Mouse (Mus musculus): Measurements from ENCODE around the gene Ceacam19. TPM values are rescaled to one million over a fixed set of nuclear protein-coding genes. Genes with fewer than 3 reads are reported as not detected.
"Not testable (repeated sequence)": the region's sequence is repeated elsewhere in the genome, so short reads cannot be mapped to it uniquely, and the experiment has no call there.

The Ceacam19 gene
- total RNA-seq (2021): not detected
- long read RNA-seq, experiment 1: 0 reads
- long read RNA-seq, experiment 2: 0 reads

DNA sequence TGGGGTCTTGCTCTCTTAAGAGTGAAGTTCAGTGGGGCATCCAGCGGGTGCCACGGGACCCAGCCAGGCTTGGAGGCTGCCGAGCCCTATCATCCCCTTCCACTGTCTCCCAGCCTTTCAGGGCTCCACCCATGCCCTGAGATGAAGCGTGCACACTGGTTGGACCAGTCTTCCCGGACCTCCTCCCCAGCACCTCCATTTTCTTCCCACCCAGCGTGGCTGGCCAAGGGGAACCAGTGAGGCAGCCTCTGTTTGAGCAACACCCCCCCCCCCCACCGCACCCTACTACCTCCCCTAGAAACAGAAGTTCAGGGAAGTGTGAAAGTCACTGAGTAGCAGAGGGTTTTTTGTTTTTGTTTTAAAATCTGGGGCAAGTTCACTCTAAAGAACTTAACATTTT is at the start of gene Ceacam19:
TSS of gene Ceacam19 (minus strand) at position 117 of the 400 bp plus-strand sequence.
- H3K27ac ChIP-seq: no peak within 1 kb of the TSS
- no peak within 1 kb of the TSS for H3K4me3 ChIP-seq
- no peak for TF ChIP-seq CTCF (IDR thresholded peaks at IDR 0.05)
- DNase-seq: no peak
- intact Hi-C loops (cut with DNase I): no loop called here

- no peak for TF ChIP-seq CTCF (IDR thresholded peaks at IDR 0.05)
- intact Hi-C loops (cut with DNase I): no loop called here
- no peak for DNase-seq
- Histone ChIP-seq H3K27ac (no peak overlapping the region), H3K4me3 (no peak overlapping the region)
These were observed 49.6 kb upstream of the Ceacam19 start for GRCm38 (mm10) chr7:19937229-19937821.

DNA sequence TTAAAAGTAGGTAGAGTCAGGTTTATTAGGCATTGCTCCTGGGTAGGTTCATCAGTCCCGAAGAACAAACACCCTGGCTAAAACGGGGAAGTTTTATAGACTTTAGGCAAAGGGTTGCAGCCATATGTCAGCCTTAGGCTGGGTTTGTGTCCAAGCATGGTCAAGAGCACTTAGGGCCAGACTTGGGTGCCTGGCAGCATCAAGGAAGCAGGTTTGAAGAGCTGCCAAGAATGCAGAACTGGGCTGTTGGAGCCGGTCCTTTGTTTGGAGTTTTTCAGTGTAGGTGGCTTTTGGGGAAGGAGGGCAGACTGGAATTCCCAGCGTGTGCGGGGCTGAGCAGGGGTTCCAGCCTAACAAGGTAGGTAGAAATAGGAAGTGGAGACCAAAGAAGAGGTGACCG is 48.2 kb upstream of the Ceacam19 start:
- no peak for DNase-seq

DNA sequence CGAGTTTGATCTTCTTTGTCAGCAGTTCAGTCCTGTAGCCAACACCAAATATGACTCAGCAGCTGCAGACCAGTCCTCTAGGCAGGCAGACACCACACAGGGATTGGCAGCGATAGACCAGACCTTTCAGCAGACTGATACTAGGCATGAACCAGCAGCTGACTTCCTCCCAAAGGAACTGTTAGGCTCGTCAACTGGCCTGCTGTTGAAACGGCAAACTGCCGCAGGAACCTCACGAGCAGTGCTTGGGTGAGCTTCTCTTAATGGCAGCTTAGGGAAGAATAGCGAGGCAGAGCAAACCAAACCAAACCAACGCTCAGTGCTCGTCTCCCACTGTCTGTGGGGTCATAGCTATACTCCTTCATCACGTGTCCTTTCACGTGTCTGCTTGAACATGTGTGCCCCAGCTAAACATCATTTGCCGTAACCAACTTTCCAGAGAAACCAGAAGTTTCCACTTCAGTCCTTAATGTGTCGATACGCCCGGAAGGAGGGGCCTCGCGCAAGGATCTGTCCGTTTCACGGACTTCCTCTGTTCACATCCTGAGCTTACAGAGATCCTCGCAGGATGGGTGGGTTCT is 47.5 kb upstream of the Ceacam19 start:
- Histone ChIP-seq H3K4me3 (peak overlapping the region; percentile 43), H3K27ac (peak overlapping the region; percentile 77)
- no peak for TF ChIP-seq CTCF (IDR thresholded peaks at IDR 0.05)
- intact Hi-C loops (cut with DNase I): no loop called here
- no peak for DNase-seq

More for the DNA sequence above, 48.2 kb upstream of the Ceacam19 start:
- Histone ChIP-seq H3K4me3 (peak overlapping the region; percentile 43), H3K27ac (peak overlapping the region; percentile 77)
- TF ChIP-seq CTCF (IDR thresholded peaks at IDR 0.05): no peak
- intact Hi-C loops (cut with DNase I): no loop called here

DNA sequence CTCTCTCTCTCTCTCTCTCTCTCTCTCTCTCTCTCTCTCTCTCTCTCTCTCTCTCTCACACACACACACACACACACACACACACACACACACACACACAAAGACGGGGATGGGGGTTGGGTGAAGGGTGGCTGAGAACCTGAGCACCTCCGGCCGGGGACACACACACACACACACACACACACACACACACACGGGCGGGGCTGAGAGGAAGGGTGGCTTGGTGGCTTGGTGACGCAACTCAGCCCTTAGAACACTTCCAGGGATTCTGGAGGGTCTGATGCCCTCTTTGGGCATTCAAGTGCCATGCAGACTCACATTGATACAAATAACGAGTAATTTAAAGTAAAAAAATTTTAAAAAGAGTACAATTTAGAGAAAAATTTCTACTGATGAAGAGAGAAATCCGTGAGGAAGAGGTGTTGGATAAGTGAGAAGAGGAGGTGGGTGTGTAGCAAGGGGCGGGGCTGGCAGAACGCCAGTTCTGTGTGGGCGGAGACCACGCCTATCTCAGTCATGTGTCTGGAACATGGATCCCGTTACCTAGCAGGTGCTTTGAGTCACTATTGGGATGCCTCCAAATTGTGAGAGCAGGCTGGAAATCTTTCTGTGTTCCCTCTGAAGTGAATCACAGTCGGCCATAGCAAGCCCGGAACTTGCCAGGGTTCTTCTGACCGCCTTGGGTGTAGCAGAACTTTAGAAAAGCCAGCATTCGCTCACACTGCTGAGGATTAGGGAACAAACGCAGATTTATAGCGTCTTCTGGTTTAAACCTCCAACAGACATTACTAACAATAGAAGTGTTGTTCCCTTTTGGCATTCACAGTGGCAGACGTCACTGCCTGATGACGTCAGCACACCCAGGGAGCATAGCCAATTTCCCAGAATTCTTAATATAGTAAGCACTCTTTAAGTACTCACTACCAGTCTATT is 45.4 kb upstream of the Ceacam19 start:
- intact Hi-C loops (cut with DNase I): no loop called here

GRCm38 (mm10) chr7:19932133-19932876 is 44.5 kb upstream of the Ceacam19 start:
- no peak for DNase-seq
- Histone ChIP-seq H3K4me3 (no peak overlapping the region), H3K27ac (peak overlapping the region; percentile 28; the same call in 1 of the 2 replicates)
- no peak for TF ChIP-seq CTCF (IDR thresholded peaks at IDR 0.05)
- intact Hi-C loops (cut with DNase I): no loop called here

More for the DNA sequence above, 45.4 kb upstream of the Ceacam19 start:
- Histone ChIP-seq H3K27ac (peak overlapping the region; percentile 69), H3K4me3 (peak overlapping the region; percentile 60)
- DNase-seq: peak; percentile 81
- no peak for TF ChIP-seq CTCF (IDR thresholded peaks at IDR 0.05)

DNA sequence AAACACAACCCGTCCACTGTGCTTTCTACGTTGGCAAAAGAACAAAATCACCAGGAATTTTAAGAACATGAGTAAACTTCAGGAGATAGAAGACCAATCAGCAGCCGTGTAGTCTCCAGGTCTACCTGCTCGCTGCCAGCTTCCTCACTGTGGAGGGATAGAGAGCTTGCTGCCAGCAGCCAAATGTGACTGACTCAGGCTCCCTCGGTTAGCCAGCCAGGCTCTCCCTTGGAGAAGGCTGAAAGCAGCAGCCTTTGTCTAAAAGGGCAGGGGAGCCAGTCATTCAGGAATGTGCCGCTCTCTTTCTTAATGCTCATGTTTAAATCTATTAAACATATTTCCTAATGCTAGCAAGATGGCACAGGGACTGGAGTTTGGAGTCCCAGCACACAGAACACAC is 42.7 kb upstream of the Ceacam19 start:
- H3K4me3 ChIP-seq; intact Hi-C loops (cut with DNase I); DNase-seq; H3K27ac ChIP-seq: not testable (repeated sequence)

GRCm38 (mm10) chr7:19928486-19928885 is 40.7 kb upstream of the Ceacam19 start:
- intact Hi-C loops (cut with DNase I): no loop called here
- no peak for TF ChIP-seq CTCF (IDR thresholded peaks at IDR 0.05)
- H3K27ac ChIP-seq: peak overlapping the region; percentile 61
- no peak for DNase-seq
- H3K4me3 ChIP-seq: no peak overlapping the region

- H3K4me3 ChIP-seq: no peak overlapping the region
- no peak for DNase-seq
- H3K27ac ChIP-seq: peak overlapping the region; percentile 28; the same call in 1 of the 2 replicates
- intact Hi-C loops (cut with DNase I): no loop called here
- TF ChIP-seq CTCF (IDR thresholded peaks at IDR 0.05): no peak
These were observed 39.2 kb upstream of the Ceacam19 start for GRCm38 (mm10) chr7:19926849-19927480.

- Histone ChIP-seq H3K4me3 (no peak overlapping the region), H3K27ac (no peak overlapping the region)
- no peak for TF ChIP-seq CTCF (IDR thresholded peaks at IDR 0.05)
- intact Hi-C loops (cut with DNase I): no loop called here
- no peak for DNase-seq
These were observed 37.6 kb upstream of the Ceacam19 start for GRCm38 (mm10) chr7:19925376-19925775.

GRCm38 (mm10) chr7:19923797-19924196 is 36.0 kb upstream of the Ceacam19 start:
- intact Hi-C loops (cut with DNase I): no loop called here
- no peak overlapping the region for H3K4me3 ChIP-seq
- H3K27ac ChIP-seq: no peak overlapping the region
- no peak for TF ChIP-seq CTCF (IDR thresholded peaks at IDR 0.05)
- DNase-seq: no peak

DNA sequence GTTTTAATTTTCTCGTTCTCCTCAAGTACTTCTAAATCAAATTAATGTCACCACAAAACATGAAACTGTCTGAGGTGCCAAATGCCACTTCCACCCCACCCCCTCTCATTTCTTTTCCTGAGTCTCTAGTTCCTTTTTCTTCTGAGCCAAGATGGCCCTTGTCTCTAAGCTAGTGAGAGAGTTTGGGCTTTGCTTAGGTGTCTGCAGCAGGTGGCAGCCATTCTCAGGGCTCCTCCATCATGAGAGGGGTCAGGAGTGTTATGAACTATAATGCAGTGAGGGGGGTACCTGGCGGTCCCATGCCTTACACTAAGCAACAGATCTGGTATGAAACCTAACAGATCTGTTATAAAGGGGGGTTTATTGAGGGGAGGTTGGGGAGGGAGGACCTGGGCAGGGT is 35.6 kb upstream of the Ceacam19 start:
- Histone ChIP-seq H3K4me3 (no peak overlapping the region), H3K27ac (no peak overlapping the region)
- TF ChIP-seq CTCF (IDR thresholded peaks at IDR 0.05): no peak
- intact Hi-C loops (cut with DNase I): no loop called here
- DNase-seq: no peak
